Mouse (Mus musculus) midbrain, embryonic 11.5 days (tissue): ENCODE data around the gene Dscam. TPM values are rescaled to one million over a fixed set of nuclear protein-coding genes. Genes with fewer than 3 reads are reported as not detected.
A peak's percentile ranks its signal among the peaks of the same experiment; 100 is the strongest.
"Not testable (repeated sequence)": the region's sequence is repeated elsewhere in the genome, so short reads cannot be mapped to it uniquely, and the experiment has no call there.

Experiments
- ATAC-seq: fragments of 200-750 bp; cut with Nextera tagmentation; 2 replicates; pipeline ENCODE4 v1.8.0; 2017; ENCODE audit warnings: moderate TSS enrichment, moderate library complexity; ENCODE audit not compliant: low FRiP score
- DNase-seq: peaks from one replicate; pipeline ENCODE4 v3.0.0; 2015; ENCODE audit warnings: low spot score; ENCODE audit errors: missing footprints
- H3K27ac ChIP-seq: fragments of 300-500 bp; sonication (generic); 2 replicates; pipeline ENCODE4 v1.5.1; 2014; ENCODE audit warnings: low read depth, low read length
- H3K27me3 ChIP-seq: fragments of 300-500 bp; sonication (generic); 2 replicates; pipeline ENCODE4 v1.6.1; 2014; ENCODE audit warnings: mild to moderate bottlenecking, low read length, moderate library complexity, mixed read lengths; ENCODE audit not compliant: control insufficient read depth, insufficient read depth
- H3K36me3 ChIP-seq: fragments of 300-500 bp; sonication (generic); 2 replicates; pipeline ENCODE4 v1.6.1; 2014; ENCODE audit warnings: mild to moderate bottlenecking, low read length, moderate library complexity, mixed read lengths; ENCODE audit not compliant: control insufficient read depth, insufficient read depth
- H3K4me1 ChIP-seq: fragments of 300-500 bp; sonication (generic); 2 replicates; pipeline ENCODE4 v1.6.1; 2014; ENCODE audit warnings: low read length; ENCODE audit not compliant: control insufficient read depth, insufficient read depth
- H3K4me2 ChIP-seq: fragments of 300-500 bp; sonication (generic); 2 replicates; pipeline ENCODE4 v1.6.1; 2014; ENCODE audit warnings: mild to moderate bottlenecking, moderate library complexity
- H3K4me3 ChIP-seq: fragments of 300-500 bp; sonication (generic); 2 replicates; pipeline ENCODE4 v1.5.1; 2014; ENCODE audit warnings: low read depth, low read length
- H3K9ac ChIP-seq: fragments of 300-500 bp; sonication (generic); 2 replicates; pipeline ENCODE4 v1.6.1; 2014; ENCODE audit warnings: low read length
- H3K9me3 ChIP-seq: fragments of 300-500 bp; sonication (generic); 2 replicates; pipeline ENCODE4 v1.6.1; 2016; ENCODE audit warnings: low read length; ENCODE audit not compliant: control insufficient read depth
- WGBS: fragments of 180-500 bp; shearing (Covaris S2); extraction: QIAGEN DNeasy Blood & Tissue Kit; methylation state at CpG from one replicate; pipeline ENCODE4 v1.1.7; 2014; 5-methylcytosine and 5-hydroxymethylcytosine counted together
- polyA plus RNA-seq: library from polyadenylated mRNA; unstranded; fragments of >200 nt; fragmentation: Nextera tagmentation; extraction: Ambion mirVana; gene quantifications from 2 replicates; pipeline ENCODE4 v1.2.1, GENCODE M21; 2014

The Dscam gene
- polyA plus RNA-seq, 1 experiment from 2014 or later: 2.9 TPM

DNA sequence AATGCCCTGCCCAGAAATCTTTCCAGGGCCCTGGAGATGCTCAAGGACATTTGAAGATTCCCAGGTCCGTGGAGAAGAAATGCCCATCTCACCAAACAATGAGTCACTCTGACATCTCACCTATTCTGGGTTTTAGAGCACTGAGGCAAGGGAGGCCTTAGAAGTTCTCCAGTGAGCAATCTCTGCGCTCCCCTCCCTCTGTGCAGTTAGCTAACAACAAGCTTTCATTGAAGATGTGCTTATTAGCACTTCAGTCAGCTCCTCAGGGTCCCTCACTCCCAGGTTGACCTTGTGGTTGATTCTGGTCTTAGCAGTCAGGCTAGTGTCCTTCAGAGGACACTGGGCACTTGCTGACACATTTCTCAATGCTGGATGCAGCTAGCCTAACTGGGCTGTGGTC lies 265.8 kb downstream of the Dscam start:
- DNase-seq (no peak), ATAC-seq (no peak)
- Histone ChIP-seq H3K4me2 (no peak overlapping the region), H3K9me3 (no peaks in the 10 kb centered on the region), H3K4me1 (no peaks in the 10 kb centered on the region), H3K27me3 (no peaks in the 10 kb centered on the region), H3K4me3 (no peak overlapping the region), H3K36me3 (no peaks in the 10 kb centered on the region), H3K9ac (no peak overlapping the region), H3K27ac (no peak overlapping the region)
- 69% methylated on average over 2 of the region's 2 CpGs for WGBS

DNA sequence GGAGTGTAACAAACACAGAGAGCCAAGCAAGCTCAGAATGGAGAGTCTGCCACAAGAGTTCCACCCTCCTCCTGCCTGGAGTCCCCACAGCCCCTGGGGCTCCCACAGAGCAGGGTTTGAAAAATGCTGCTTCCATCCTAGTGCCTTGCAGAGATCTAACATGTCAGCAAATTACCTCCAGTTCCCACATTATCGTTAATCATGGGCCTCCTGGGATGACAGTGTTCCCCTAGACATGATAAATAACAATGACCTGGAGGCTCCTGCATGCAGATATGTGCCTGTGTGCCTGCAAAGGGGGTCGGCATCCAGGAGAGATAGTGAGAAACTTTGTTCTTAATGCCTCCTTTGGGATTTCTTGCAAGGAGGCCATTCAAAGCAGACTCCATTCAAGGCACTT lies 266.2 kb downstream of the Dscam start:
- ATAC-seq: no peak
- Histone ChIP-seq H3K27ac (no peak overlapping the region), H3K27me3 (no peaks in the 10 kb centered on the region)

DNA sequence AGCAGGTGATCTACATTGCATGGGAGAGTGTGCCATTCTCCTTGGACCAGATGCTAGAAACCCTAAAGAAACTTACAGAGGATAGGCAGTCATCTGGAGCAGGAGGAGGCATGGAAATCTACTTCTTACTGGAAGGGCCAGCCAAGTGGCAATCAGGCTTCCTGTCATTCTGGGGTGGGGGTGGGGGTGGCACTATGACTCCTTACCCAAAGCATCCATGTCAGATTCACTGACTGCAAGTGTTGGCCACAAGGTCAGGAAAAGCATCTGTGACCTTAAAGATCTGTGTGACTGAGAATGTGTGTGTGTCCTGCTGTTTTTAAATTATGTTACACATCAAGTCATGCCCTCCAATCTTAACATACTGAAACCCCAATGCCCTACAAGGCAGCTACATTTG lies 268.0 kb downstream of the Dscam start:
- no peak for DNase-seq
- no peaks in the 10 kb centered on the region for H3K27me3 ChIP-seq
- no peaks in the 10 kb centered on the region for H3K9me3 ChIP-seq
- no peak overlapping the region for H3K27ac ChIP-seq
- no peak overlapping the region for H3K4me3 ChIP-seq
- ATAC-seq: no peak
- H3K4me2 ChIP-seq: no peak overlapping the region
- H3K9ac ChIP-seq: no peak overlapping the region
- no peaks in the 10 kb centered on the region for H3K4me1 ChIP-seq
- H3K36me3 ChIP-seq: no peaks in the 10 kb centered on the region

More for the DNA sequence above, 266.2 kb downstream of the Dscam start:
- no peak for DNase-seq
- no peak overlapping the region for H3K4me3 ChIP-seq
- no peaks in the 10 kb centered on the region for H3K9me3 ChIP-seq
- H3K9ac ChIP-seq: no peak overlapping the region
- H3K36me3 ChIP-seq: no peaks in the 10 kb centered on the region
- H3K4me2 ChIP-seq: no peak overlapping the region
- H3K4me1 ChIP-seq: no peaks in the 10 kb centered on the region
- WGBS: 37% methylated on average over 2 of the region's 2 CpGs

DNA sequence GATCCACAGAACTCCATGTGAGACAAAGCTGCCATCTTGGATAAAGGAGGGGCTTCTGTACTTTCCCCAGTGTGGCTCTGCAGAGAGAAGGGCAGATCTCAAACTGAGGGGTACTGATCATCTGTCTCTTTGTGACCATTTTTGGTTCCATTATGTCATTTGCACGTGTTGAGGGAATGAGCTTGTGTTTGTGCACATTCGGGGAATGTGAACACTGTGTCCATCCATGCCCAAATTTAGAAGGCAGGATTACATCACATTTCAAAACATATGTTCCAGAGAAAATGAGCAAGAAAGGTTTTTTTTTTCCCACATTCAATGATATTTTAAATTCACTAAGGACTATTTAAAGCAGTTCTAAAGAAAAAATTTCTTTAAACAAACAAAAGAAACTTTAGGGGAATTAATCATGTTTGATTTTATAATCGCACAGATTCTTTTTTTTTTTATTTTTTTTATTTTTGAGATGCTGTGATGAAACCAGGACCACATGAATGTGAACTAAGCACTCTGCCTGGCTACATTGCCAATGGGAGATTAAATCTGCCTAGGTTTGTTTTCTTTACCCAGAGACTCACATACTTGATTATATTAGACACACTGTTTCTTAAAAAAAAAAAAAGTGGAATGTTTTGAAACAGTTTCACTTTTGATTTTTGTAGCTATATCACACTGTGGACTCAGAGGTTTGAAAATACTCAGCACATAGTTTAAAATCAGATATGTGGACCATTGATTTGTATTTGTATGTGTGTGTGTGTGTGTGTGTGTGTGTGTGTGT lies 269.1 kb downstream of the Dscam start:
- WGBS: 75% methylated on average over 3 of the region's 3 CpGs
- Histone ChIP-seq H3K4me1 (no peaks in the 10 kb centered on the region), H3K9me3 (no peaks in the 10 kb centered on the region), H3K36me3 (no peaks in the 10 kb centered on the region), H3K4me2 (no peak overlapping the region), H3K27me3 (no peaks in the 10 kb centered on the region), H3K27ac (no peak overlapping the region), H3K9ac (no peak overlapping the region), H3K4me3 (no peak overlapping the region)
- DNase-seq (no peak), ATAC-seq (no peak)

DNA sequence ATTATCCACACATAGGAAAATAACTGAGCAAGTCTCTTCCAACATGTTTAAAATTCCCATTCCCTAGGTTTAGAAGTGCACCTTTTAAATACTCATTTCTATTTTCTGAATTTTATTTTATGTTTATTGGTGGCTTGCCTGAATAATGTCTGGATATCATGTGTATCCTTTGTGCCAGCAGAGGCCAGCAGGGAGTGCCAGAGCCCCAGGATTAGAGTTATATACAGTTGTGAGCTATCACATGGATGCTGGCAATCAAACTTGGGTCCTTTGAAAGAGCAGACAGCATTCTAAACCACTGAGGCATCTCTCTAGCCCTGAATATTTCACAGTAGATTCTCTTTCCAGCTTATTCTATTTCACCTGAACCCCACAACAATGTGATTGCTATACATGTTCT lies 271.2 kb downstream of the Dscam start:
- no peak overlapping the region for H3K27ac ChIP-seq
- ATAC-seq (no peak), DNase-seq (no peak)
- no peak overlapping the region for H3K9ac ChIP-seq
- H3K36me3 ChIP-seq: no peaks in the 10 kb centered on the region
- H3K4me1 ChIP-seq: no peaks in the 10 kb centered on the region
- H3K4me2 ChIP-seq: no peak overlapping the region
- H3K27me3 ChIP-seq: no peaks in the 10 kb centered on the region
- H3K9me3 ChIP-seq: no peaks in the 10 kb centered on the region
- no peak overlapping the region for H3K4me3 ChIP-seq

DNA sequence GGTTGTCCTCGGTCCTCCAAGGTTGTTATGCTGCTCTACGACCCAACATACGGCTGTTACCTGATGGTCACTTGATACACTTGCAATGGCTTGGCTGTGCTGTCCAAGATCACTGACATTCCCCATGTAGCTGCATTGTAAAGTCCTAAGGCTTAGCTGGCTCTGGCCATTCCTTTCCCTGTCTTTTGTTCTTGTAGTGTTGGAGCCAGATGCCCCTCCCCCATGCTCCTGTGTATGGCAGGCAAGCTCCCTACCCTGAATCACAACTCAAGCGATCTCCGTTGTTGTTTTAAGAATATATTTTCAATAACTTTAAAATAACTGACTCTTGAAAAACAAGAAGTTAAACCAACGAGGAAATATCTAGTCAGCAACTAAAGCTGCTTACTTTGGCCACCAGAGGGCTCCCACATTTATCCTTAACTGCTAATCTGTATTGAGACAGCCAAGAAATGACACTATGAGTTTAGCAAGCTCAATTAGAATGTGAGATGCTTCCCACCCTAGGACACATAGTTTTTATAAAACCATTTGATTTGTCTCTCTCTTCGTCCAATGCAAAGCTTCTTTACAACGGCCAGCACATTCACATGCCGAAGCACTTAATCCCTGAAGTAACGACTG lies 273.9 kb downstream of the Dscam start:
- DNase-seq (peak; percentile 89), ATAC-seq (peak; percentile 70)
- no peaks in the 10 kb centered on the region for H3K9me3 ChIP-seq
- H3K4me3 ChIP-seq: no peak overlapping the region
- no peaks in the 10 kb centered on the region for H3K4me1 ChIP-seq
- no peak overlapping the region for H3K9ac ChIP-seq
- no peaks in the 10 kb centered on the region for H3K27me3 ChIP-seq
- H3K27ac ChIP-seq: no peak overlapping the region
- 39% methylated on average over 10 of the region's 10 CpGs for WGBS
- no peak overlapping the region for H3K4me2 ChIP-seq
- H3K36me3 ChIP-seq: no peaks in the 10 kb centered on the region

DNA sequence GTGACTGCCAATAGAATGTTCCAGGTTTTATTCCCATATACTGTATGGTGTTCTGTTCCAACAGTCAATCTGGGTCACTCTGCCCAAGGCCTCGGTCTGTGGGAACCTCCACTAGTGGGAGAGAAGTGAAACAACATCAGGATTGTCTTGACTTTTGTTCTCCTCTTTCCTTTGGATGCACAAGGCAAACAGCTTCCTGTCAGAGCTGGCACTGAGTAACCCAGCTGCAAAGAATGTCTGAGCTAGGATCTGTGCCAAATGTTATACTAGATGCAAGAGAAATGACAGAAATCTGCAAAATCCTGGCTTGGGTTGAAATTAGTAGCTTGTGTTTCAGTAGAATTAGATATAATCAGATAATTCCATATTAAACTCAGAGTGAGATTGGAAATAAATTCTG lies 282.5 kb downstream of the Dscam start:
- ATAC-seq: no peak
- Histone ChIP-seq H3K27ac (no peak overlapping the region), H3K36me3 (no peaks in the 10 kb centered on the region), H3K4me1 (no peaks in the 10 kb centered on the region), H3K9me3 (no peaks in the 10 kb centered on the region), H3K4me2 (no peak overlapping the region), H3K4me3 (no peak overlapping the region), H3K9ac (no peak overlapping the region), H3K27me3 (no peaks in the 10 kb centered on the region)
- 81% methylated on average over 1 of the region's 1 CpGs for WGBS
- no peak for DNase-seq

DNA sequence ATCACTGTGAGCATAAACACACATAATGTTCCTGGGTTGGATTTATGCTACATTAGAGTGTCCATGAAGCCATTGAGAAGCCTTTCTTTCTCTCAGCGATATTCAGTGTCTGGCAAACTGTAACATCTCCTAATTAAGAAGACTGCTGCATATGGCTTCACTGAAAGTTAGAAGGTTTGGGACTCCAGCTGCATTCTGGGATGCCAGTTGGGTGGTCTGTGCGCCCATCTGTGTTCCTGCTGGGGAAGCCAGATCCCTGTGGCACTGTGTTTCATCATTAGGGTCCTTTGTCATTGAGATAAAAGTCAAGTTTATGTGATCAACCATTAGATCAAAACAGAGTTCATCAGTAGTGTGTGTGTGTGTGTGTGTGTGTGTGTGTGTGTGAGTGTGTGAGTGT lies 284.7 kb downstream of the Dscam start:
- no peaks in the 10 kb centered on the region for H3K36me3 ChIP-seq
- ATAC-seq (no peak), DNase-seq (no peak)
- no peak overlapping the region for H3K4me3 ChIP-seq
- WGBS: 86% methylated on average over 2 of the region's 2 CpGs
- no peak overlapping the region for H3K9ac ChIP-seq
- H3K27ac ChIP-seq: no peak overlapping the region
- H3K4me2 ChIP-seq: no peak overlapping the region
- H3K27me3 ChIP-seq: no peaks in the 10 kb centered on the region
- no peaks in the 10 kb centered on the region for H3K9me3 ChIP-seq
- H3K4me1 ChIP-seq: no peaks in the 10 kb centered on the region

DNA sequence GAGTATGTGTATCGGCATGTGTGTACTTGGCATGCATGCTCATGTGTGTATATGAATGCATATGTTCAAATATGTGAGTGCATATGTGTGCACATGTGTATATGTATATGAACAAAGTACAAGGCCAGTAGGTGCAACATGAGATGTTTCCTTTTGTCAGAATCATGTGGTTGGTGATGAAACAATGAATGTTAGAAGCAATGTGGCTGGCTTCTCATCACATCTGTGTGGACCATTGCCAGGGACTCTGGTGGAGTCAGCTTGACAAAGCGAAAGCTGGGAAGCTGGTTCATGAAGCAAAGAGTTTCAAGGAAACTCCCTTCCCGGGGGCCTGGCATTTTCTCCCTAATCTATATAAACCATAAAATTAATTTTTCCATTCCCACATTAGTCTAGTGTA lies 286.0 kb downstream of the Dscam start:
- WGBS: 97% methylated on average over 3 of the region's 3 CpGs
- H3K4me1 ChIP-seq, H3K9ac ChIP-seq, ATAC-seq, H3K4me2 ChIP-seq, H3K27me3 ChIP-seq, DNase-seq, H3K27ac ChIP-seq, H3K36me3 ChIP-seq, H3K4me3 ChIP-seq, H3K9me3 ChIP-seq: not testable (repeated sequence)
